Mouse (Mus musculus): ENCODE measurements around the gene Otof.

- TF ChIP-seq CTCF (IDR thresholded peaks at IDR 0.05) (no peak), POLR2A (IDR thresholded peaks at IDR 0.05; ENCODE audit: insufficient read depth, low read depth, low read length) (no peak), EP300 (IDR thresholded peaks at IDR 0.05; ENCODE audit: insufficient read depth, low read depth, low read length) (no peak)
These were observed 28.5 kb upstream of the Otof start for GRCm38 (mm10) chr5:30490215-30490614.
